Mouse (Mus musculus): ENCODE measurements around the gene Rere.
"Not testable (repeated sequence)": the region's sequence is repeated elsewhere in the genome, so short reads cannot be mapped to it uniquely, and the experiment has no call there.

Gene Rere

DNA sequence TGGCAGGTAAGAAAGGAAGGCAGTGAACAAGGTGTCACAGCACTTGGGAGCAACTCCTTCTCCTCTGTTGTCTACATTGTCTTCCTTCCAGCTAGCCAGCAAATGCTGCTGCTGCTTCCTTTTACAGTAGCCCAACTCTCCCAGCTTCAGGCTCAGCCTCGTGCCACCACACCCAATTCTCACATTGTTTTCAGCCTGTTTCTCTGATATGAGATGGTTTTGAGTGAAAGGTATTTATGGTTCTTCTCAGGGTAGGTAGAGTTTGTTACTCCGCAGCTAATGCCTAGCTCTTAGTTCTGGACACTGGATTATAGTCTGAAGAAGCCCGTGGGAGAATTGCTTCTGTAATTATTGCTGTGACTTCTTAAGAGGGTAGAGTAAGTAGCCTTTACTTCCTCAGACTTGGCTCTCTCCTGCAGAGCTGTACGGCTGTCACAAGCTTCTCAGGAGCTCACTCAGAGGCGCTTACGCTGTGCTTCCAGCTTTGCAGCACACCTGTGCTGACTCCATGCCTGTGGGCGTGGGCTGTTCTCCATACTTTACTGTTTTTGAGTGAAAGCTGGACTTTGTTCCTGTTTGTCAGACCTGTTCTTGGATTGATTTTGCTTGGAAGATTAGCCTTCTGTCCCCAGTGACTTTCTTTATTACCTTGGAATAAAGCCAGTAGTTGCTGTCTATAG is 212.0 kb downstream of the Rere start:
- DNase-seq (ENCODE audit: low read depth, low spot score): no peak
- Histone ChIP-seq H3K27me3 (ENCODE audit: control insufficient read depth, insufficient read depth, low read length, poor library complexity, severe bottlenecking) (no peaks in the 10 kb centered on the region; the same call in 1 of the 2 replicates), H3K36me3 (ENCODE audit: control insufficient read depth, insufficient read depth, low read length, poor library complexity, severe bottlenecking) (no peaks in the 10 kb centered on the region)

DNA sequence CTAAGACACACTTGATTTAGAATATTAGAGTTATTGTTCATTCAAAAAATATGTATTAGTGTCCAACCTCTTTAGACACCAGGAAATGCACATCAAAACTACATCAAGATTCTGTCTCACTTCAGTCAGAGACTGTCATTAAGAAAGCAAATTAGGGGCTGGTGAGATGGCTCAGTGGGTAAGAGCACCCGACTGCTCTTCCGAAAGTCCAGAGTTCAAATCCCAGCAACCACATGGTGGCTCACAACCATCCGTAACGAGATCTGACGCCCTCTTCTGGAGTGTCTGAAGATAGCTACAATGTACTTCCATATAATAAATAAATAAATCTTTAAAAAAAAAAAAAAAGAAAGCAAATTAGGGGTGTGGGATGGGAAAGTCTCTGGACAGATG is 212.5 kb downstream of the Rere start:
- not testable (repeated sequence) for H3K36me3 ChIP-seq (ENCODE audit: control insufficient read depth, insufficient read depth, low read length, poor library complexity, severe bottlenecking); H3K27me3 ChIP-seq (ENCODE audit: control insufficient read depth, insufficient read depth, low read length, poor library complexity, severe bottlenecking); DNase-seq (ENCODE audit: low read depth, low spot score)

DNA sequence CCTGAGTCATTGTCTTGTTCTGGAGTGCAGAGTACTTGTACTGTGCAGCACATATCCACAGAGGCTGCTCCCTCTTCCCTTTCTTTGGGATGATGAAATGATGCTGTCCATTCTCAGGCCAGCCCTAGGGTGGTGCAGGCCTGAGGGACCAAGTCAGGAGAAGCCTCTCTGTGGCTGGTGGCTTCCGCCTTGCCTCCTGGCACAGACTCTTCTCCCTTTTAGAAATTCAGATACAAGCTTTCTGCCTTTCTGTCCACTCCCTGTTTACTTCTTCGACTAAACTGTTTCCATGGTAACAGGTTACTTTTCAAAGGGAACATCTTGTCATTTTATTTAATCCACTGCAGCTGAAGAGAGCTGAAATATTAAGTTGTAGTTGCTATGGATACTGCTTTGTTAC is 214.1 kb downstream of the Rere start:
- no peak for DNase-seq (ENCODE audit: low read depth, low spot score)
- Histone ChIP-seq H3K27me3 (ENCODE audit: control insufficient read depth, insufficient read depth, low read length, poor library complexity, severe bottlenecking) (no peaks in the 10 kb centered on the region; the same call in 1 of the 2 replicates), H3K36me3 (ENCODE audit: control insufficient read depth, insufficient read depth, low read length, poor library complexity, severe bottlenecking) (no peaks in the 10 kb centered on the region)

DNA sequence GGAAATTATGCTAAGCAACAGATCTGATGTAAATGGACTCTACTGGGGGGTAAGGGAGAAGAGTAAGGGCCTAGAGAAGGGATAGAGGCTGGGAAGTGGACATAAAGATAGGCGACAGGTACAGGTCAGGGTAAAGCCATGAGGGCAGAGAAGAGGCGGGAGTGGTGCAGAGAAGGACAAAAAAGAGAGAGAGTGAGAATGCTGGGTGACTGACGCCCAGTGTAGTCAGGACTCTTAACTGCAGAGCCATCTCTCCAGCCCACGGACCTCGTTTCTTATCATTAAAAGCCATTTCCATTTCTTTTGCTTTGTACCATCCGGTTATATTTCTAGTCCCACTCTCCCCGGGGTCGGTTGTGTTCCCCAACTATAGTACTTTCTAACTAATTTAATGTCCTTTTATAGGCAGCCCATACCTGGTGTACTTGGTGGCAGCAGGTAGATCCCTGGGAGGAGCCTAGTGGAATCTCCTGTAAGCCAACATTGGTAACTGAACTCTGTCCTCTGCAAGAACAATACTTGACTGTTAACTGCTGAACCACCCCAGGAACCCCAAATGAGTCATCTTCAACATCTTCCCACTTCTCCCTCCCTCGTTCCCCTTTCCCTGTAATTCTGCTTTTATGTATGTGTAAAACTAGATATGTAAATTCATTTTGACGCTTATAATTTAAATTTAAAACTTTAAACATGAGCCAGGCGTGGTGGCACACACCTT is 223.0 kb downstream of the Rere start:
- DNase-seq (ENCODE audit: low read depth, low spot score): no peak
- Histone ChIP-seq H3K27me3 (ENCODE audit: control insufficient read depth, insufficient read depth, low read length, poor library complexity, severe bottlenecking) (no peaks in the 10 kb centered on the region), H3K36me3 (ENCODE audit: control insufficient read depth, insufficient read depth, low read length, poor library complexity, severe bottlenecking) (0 out of 2 replicates have a peak, but pooled peaks cover 2% of the 10 kb centered on the region)

DNA sequence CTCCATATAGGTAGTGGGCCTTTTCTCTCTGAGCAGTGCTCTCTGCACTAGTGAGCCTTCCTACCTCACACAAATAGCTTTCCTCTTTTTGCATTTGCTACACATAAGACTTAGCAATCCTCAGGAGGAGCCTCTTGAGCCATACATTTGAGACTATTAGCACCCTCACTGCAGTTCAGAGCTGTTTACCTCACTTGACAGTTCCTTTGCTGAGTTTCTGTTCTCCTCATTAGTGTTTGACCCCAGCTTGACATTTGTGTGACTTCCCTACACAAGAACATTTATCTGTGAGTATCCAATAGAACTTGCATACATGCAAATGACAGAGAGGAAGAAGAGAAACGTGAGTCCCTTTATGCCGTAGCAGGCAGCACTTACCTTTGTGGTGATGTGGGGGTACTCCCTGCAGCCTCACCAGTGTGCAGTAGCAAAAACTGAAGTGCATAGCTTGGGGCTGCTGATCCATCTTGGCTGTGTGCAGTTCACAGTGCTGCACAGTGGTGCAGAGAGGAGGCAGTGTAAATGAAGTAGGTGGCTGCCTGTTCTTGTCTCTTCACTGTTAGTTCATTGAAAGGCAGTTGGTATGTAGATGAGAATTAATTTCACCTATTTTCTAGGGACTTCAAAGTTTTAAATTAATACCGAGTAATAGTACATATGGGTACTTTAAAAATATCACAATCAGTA is 227.7 kb downstream of the Rere start:
- Histone ChIP-seq H3K27me3 (ENCODE audit: control insufficient read depth, insufficient read depth, low read length, poor library complexity, severe bottlenecking) (no peaks in the 10 kb centered on the region), H3K36me3 (ENCODE audit: control insufficient read depth, insufficient read depth, low read length, poor library complexity, severe bottlenecking) (0 out of 2 replicates have a peak, but pooled peaks cover 4% of the 10 kb centered on the region)
- DNase-seq (ENCODE audit: low read depth, low spot score): peak; percentile 58

DNA sequence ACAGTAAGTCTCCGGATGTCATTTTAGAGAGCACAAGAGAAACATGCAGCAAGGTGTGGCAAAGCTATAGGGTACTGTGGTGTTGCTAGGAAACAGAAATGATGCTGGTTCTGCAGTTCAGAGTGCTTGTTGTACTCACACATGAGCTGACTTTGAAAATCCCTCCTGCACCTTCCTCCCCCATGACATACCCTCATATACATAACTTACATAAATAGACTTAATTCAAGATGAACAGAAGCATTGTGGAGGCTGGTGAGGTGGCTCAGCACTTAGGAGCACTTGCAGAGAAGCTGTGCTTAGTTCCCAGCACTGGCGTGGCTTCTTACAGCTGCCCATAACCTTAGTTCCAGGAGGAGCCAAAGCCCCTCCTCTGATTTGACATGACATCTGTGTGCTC is 228.6 kb downstream of the Rere start:
- 0 out of 2 replicates have a peak, but pooled peaks cover 2% of the 10 kb centered on the region for H3K36me3 ChIP-seq (ENCODE audit: control insufficient read depth, insufficient read depth, low read length, poor library complexity, severe bottlenecking)
- no peaks in the 10 kb centered on the region for H3K27me3 ChIP-seq (ENCODE audit: control insufficient read depth, insufficient read depth, low read length, poor library complexity, severe bottlenecking)
- DNase-seq (ENCODE audit: low read depth, low spot score): no peak

DNA sequence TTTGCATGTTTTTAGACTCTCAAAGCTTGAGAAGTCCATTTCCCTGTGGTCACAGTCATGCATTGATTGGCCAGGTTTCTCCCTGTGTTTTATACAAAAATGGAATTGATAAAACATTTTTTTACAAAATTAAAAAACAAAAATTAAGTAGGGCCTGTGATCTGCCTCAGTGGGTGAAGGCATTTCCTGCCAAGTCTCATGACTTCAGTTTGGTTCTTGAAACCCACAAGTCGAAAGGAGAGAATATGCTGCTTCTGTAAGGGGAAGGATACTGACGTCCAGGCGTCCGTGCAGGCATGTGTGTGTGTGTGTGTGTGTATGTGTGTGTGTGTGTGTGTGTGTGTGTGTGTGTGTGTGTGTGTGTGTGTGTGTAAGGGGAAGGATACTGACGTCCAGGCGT is 231.9 kb downstream of the Rere start:
- H3K27me3 ChIP-seq (ENCODE audit: control insufficient read depth, insufficient read depth, low read length, poor library complexity, severe bottlenecking); H3K36me3 ChIP-seq (ENCODE audit: control insufficient read depth, insufficient read depth, low read length, poor library complexity, severe bottlenecking): not testable (repeated sequence)
- DNase-seq (ENCODE audit: low read depth, low spot score): peak; percentile 39

DNA sequence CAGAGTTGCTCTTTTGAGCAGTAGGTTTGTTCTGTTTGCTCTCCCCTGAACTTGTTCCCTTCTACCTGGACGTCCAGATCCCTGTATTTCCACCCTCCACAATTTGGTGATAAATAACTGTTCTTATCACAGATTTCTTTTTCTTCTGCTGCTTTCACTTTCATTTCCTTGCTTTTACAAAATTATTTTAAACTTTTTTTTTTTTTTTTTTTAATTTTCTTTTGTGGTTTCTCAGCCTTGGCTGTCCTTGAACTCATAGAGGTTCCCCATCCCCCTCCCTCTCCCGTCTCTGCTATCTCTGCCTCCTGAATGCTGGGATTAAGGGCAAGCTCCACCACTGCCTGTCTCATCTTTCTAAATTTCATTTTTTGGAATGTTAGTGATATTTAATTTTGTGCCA is 234.8 kb downstream of the Rere start:
- H3K27me3 ChIP-seq (ENCODE audit: control insufficient read depth, insufficient read depth, low read length, poor library complexity, severe bottlenecking): no peaks in the 10 kb centered on the region
- DNase-seq (ENCODE audit: low read depth, low spot score): no peak

DNA sequence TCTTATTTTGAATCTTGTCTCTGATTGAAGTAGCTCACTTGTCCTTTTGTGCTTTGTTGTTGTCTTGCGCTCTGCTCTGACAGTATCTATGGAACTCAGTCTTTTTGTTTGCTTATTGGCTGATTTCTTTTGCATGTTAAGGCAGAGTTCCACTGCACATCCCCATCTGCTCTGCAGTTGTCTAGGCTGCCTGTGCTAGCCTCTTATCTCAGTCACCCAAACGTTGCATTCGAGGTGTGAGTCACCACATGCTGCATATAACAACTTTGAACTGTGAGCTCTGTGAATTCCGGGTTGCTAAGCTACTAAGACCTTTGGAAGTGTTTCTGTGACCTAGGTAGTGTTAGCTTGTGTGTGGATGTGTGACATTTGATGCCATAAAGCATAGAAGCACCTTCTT is 235.9 kb downstream of the Rere start:
- no peak for DNase-seq (ENCODE audit: low read depth, low spot score)
- Histone ChIP-seq H3K36me3 (ENCODE audit: control insufficient read depth, insufficient read depth, low read length, poor library complexity, severe bottlenecking) (no peaks in the 10 kb centered on the region), H3K27me3 (ENCODE audit: control insufficient read depth, insufficient read depth, low read length, poor library complexity, severe bottlenecking) (no peaks in the 10 kb centered on the region)

More for the DNA sequence above, 234.8 kb downstream of the Rere start:
- H3K36me3 ChIP-seq (ENCODE audit: control insufficient read depth, insufficient read depth, low read length, poor library complexity, severe bottlenecking): 0 out of 2 replicates have a peak, but pooled peaks cover 2% of the 10 kb centered on the region

DNA sequence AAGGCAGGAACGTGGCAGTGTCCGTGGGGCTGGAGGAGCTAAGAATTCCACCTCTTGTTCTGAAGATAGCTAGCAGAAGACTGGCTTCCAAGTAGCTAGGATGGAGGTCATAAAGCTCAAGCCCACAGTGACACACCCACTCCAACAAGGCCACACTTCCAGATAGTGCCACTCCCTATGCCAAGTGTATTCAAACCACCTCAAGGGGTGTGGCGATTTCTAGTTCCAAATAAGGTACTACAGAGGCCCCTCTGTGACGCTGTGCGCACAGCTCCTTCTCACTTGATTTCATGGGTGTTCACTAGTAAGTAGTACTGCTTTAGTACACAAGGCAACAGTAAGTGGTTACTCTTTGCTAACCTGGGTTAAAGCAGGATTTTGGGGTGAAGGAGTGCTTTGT is 237.4 kb downstream of the Rere start:
- Histone ChIP-seq H3K27me3 (ENCODE audit: control insufficient read depth, insufficient read depth, low read length, poor library complexity, severe bottlenecking) (no peaks in the 10 kb centered on the region), H3K36me3 (ENCODE audit: control insufficient read depth, insufficient read depth, low read length, poor library complexity, severe bottlenecking) (no peaks in the 10 kb centered on the region)
- no peak for DNase-seq (ENCODE audit: low read depth, low spot score)

DNA sequence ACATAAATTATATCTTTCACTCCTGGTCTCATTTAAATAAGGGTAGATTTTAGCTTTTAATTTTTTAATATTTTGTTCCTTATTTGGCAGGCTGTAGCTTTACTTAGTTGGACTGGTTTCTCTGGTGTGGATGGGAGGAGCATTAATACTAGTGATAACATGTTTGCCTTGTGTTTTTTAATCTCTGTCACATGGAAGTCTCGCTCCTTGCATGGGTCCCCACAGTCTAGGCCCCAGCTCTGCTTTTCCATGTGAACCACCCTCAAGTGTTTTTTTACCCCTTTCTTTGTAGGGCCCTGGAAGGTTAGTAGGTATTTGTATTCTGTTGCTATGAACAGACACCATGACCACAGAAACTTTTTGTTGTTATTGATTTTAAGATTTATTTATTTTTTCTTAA is 238.6 kb downstream of the Rere start:
- Histone ChIP-seq H3K27me3 (ENCODE audit: control insufficient read depth, insufficient read depth, low read length, poor library complexity, severe bottlenecking) (no peaks in the 10 kb centered on the region), H3K36me3 (ENCODE audit: control insufficient read depth, insufficient read depth, low read length, poor library complexity, severe bottlenecking) (no peaks in the 10 kb centered on the region)
- DNase-seq (ENCODE audit: low read depth, low spot score): no peak

DNA sequence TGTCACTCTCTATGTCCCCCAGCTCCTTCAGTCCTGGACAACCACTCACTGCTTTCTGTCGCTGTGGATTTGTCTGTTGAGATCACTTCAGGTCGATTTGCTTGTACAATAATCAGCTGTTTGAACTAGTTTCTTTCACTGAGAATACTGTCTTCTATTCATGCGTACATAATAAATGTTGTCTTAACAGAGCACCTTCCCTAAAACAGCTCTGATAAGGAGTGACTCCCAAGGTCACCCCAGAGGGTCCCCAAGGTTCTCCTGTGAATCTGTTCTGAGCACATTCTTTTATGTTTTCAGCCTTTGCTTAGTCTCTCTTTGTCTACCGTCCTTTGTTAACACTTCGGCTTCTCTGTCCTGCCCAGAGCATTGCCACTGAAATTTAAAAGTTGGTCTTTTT is 241.0 kb downstream of the Rere start:
- DNase-seq (ENCODE audit: low read depth, low spot score): no peak
- Histone ChIP-seq H3K27me3 (ENCODE audit: control insufficient read depth, insufficient read depth, low read length, poor library complexity, severe bottlenecking) (no peaks in the 10 kb centered on the region), H3K36me3 (ENCODE audit: control insufficient read depth, insufficient read depth, low read length, poor library complexity, severe bottlenecking) (no peaks in the 10 kb centered on the region)

DNA sequence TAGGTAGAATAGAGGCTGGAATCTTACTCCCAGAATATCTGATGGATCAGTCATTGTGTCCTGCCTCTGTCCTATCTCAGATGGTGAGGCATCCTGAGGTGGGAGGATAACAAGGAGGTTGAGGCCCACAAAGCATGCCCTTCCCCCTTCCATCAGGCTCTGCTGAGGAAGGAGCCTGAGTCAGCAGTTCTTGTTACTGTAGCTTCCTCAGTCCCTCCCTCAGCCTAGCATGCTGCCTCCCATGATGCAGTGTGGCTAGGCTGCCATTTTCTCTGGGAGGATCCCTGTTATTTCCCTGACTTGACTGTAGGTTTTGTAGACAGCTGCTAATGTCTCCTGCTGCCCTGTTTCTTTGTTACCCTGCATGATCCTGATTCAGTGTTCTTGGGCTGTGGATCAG is 241.9 kb downstream of the Rere start:
- Histone ChIP-seq H3K36me3 (ENCODE audit: control insufficient read depth, insufficient read depth, low read length, poor library complexity, severe bottlenecking) (no peaks in the 10 kb centered on the region), H3K27me3 (ENCODE audit: control insufficient read depth, insufficient read depth, low read length, poor library complexity, severe bottlenecking) (no peaks in the 10 kb centered on the region)
- DNase-seq (ENCODE audit: low read depth, low spot score): no peak

DNA sequence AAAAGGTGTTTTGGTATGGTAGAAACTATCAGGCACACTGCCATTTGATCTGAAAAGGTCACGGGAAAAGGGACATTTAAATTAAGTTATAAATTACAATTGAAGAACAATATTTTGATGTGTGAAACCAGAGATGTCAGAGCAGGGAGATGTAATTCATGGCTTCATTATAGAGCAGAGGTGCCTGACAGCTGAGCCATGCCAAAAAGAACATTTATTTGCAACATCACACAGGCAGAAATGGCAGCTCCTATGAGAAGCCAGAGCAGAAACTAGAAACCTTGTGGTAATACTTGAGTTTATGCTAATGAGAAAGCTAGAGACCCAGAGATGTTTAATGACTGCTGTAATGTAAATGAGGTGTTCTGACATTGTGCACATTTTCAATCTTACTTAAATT is 244.8 kb downstream of the Rere start:
- H3K36me3 ChIP-seq (ENCODE audit: control insufficient read depth, insufficient read depth, low read length, poor library complexity, severe bottlenecking): no peaks in the 10 kb centered on the region
- no peaks in the 10 kb centered on the region for H3K27me3 ChIP-seq (ENCODE audit: control insufficient read depth, insufficient read depth, low read length, poor library complexity, severe bottlenecking)
- DNase-seq (ENCODE audit: low read depth, low spot score): no peak

DNA sequence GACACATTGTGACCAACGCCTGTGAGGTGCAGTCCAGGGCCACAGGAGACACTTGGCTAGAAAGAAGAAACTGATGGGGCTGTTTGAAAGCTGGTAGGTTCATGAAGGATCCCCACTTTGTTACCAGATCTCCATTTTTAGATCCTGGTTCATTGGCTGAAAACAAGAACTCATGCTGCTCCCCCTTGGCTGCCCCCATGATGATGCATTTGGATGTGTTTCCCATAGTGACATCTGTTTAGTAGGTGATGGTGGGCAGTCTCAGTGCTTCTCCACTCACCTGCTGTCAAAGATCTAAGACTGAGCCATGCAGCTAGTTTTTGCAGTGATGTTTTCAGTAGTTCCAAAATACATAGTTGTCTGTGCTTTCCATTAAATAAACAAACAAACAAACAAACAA is 247.0 kb downstream of the Rere start:
- no peak for DNase-seq (ENCODE audit: low read depth, low spot score)
- Histone ChIP-seq H3K36me3 (ENCODE audit: control insufficient read depth, insufficient read depth, low read length, poor library complexity, severe bottlenecking) (no peaks in the 10 kb centered on the region), H3K27me3 (ENCODE audit: control insufficient read depth, insufficient read depth, low read length, poor library complexity, severe bottlenecking) (no peaks in the 10 kb centered on the region)
